Mouse (Mus musculus): ENCODE results near the gene Mark2.
A peak's percentile ranks its signal among the peaks of the same experiment; 100 is the strongest.

Mark2 gene

DNA sequence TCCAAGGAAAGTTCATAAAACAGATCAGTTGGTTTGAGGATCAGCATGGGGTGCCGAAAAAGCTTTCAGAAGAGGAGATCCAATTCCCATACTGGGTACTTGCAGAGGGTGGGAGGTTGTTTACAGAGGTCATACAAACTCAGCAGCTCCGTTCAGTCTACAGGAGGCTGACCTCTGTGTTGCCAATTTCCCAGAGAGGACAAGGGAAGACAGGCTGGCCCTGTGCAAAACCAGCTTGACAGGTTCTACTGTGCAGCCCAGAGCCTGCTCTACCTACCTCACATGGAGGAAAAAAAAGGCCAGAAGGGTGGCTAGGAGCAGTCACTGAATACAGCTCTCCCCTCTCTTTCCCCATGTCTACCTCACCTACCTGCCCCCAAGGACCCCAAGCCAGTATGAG lies 7.6 kb downstream of the Mark2 start:
- no peak for DNase-seq (ENCODE audit: low read depth, low spot score)

DNA sequence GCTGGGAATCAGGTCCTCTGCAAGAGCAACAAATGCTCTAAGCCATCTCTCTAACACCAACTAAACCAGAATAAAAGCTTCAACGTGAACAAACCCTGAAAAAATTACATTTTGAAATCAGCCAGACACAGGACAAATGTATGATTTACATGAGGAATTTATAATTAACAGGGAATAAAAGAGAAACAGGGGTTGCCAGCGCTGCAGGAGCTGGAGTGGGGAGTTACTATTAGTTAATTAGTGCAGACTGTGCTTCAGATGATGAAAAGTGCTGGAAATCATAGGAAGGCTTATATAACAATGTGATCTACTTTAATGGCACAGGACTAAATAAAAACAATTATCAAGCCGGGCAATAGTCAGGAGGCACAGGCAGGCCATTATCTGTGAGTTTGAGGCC lies 20.3 kb downstream of the Mark2 start:
- no peak for DNase-seq (ENCODE audit: low read depth, low spot score)

DNA sequence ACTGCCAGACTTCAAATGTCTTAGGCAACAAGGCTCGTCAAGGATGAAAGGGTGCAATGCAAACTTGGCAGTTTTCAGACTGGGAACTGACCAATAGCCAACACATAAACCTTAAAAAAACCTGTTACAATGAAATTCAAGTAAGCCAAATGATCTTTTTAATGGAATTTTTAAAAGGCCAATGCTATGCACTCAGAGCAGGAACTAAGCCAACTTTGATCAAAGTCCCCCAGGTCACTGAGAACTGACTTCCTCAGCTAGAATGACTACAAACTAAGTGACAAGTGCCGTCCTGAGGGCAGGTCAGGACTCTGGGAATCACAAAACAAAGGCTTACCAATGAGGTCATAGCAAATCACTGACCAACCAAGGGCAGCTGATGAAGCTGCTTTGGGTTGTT lies 21.5 kb downstream of the Mark2 start:
- no peak for DNase-seq (ENCODE audit: low read depth, low spot score)

DNA sequence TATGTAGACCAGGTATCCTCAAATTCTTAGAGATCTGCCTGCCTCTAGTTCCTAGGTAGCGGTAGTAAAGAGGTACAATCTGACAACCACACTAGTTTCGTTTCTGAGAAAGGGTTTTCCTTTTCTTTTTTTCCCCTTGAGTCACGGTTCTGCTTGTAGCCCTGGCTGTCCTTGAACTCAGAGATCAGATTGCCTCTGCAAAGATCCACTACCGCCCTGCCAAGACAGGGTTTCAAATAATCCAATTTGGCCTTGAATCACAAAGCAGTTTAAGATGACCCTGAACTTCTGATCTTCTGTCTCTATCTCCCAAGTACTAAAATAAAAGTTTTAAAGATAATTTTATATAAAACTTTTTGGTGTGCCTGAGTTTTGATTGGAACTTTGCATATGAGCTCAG lies 23.9 kb downstream of the Mark2 start:
- no peak for DNase-seq (ENCODE audit: low read depth, low spot score)

DNA sequence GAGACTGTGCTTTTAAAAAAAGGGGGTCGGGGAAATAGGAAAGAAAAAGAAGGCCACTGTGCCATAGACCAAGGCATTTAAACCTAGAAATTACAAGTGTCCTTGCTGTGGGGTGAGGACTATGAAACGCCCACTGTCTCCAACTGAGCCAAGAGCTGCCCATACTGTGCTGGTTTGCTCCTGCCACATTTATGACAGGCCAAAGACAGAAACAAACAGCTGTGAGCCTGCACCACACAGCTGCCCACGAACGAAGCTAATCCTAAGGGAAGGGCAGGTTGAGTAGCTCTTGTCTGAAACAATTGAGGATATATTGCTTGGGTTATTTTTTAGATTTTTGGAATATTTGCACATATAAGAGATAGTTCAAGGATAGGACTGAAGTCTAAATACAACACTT lies 24.8 kb downstream of the Mark2 start:
- no peak for DNase-seq (ENCODE audit: low read depth, low spot score)

DNA sequence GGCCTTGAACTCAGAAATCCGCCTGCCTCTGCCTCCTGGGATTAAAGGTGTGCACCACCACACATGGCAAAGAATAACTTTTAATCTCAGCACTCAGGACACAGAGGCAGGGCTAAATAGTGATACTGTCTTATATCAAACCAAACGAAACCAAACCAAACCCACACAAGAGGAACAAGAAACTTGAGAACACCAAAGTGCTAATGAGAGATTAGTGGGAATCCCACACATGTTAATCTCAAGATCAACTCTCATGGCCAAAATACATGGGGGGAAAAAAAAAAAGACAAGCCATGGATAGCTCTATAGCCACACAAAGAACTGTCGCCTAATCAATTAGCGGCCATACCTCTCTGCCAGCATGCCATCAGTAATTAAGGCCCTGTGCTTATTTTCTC lies 26.1 kb downstream of the Mark2 start:
- DNase-seq (ENCODE audit: low read depth, low spot score): no peak

DNA sequence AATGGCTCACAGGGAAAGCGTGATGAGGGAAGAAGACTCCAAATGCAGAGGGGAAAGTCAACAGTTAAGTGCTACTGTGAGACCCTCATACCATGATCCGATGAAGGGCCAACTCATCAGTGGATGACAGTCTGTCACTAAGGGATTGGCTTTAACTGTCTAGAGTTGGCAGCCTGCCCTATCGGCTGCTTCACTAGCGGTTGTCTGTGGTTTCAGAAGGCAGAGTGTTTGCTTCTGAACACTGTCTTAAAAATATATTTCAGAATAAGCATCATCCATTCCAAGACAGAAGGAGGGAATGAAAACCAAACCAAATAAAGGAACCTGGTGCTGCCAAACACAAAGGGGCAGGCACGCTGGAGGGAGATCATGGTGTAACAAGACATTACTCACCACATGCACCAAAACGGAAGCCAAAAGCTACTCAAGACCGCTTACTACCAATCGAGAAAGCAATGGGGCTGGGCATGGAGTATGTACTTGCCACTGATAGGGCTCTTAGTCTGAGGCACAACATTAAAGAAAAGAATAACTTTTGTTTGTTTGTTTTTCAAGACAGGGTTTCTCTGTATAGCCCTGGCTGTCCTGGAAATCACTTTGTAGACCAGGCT lies 26.6 kb downstream of the Mark2 start:
- DNase-seq (ENCODE audit: low read depth, low spot score): no peak

DNA sequence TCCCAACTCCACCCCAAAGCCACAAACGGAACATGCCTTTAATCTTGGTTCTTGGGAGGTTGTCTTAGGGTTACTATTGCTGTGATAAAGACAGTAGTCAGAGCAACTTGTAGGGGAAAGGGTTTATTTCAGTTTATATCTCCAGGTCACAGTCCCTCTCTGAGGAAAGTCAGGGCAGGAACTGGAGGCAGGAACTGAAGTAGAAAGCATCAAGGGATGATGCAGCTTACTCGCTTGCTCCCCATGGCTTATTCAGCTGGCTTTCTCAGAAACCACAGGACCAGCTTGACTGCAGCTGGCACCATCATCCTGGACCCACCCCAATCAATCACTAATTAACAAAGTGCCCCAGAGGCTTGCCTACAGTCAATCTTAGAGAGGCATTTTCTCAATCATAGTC lies 28.0 kb downstream of the Mark2 start:
- no peak for DNase-seq (ENCODE audit: low read depth, low spot score)

DNA sequence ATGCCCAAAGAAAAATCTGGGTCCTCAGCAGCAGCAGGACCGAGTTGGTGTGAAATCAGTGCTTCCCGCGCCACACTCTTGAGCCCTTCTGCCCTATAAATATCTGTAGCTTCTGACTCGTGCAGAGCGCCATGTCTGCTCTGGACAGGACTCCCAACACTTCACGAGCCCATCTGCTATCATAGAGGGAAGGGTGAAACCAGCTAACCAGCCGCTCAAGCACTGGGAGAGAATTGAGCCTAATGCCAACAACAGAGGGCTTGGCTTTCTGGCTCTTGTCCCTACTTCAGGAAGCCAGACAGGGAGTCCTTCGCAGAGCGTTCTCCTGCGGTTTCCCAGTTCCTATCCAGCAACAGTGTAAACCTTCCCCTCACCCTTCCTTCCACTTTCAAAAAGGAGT lies 30.4 kb downstream of the Mark2 start:
- no peak for DNase-seq (ENCODE audit: low read depth, low spot score)

DNA sequence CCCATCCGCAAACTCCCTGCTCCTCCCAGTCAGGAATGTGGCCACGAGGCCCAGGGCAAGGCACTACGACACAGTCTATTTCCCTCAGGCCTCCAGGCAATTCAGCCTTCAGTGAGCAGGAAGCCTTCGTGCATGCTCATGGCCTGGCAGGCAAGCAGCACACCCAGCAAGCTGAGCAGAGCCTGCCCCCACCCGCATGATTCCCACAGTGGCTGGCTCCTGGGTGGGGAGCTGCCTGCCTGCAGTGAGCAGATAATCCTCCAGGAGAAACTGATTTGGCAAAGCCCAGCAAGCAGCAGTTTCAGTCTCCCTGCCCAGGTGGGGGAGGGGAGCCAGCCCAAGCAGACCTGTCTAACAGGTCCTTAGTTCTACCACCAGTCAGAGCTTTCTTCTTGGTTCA lies 31.0 kb downstream of the Mark2 start:
- DNase-seq (ENCODE audit: low read depth, low spot score): peak; percentile 40

DNA sequence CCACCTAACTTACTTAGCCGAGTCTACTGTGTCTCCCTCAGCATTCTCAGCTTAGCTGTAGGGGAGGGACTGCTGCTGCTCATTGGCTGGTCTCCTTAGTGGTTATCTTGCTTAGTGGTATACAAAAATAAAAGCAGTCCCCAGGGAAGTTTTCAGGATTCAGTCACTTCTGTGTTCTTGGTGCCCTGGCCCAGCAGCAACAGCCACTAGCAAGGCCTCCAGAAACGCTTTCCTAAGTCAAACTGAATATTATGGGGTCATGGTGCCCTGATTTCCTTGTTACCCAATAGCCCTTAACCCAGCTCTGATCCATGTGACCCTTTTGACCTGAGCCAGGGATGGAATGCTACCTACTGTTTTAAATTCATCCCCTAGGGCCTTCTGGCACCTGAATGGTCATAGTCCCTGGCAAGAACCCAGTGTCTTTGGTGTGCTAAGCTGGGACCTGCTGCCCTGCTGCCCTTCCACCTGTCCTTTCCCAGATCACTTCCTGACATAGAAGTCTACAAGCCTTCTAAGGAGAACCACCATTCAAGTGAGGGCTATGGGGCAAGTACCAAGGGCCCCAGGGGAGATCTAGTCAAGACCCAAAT lies 31.8 kb downstream of the Mark2 start:
- DNase-seq (ENCODE audit: low read depth, low spot score): no peak

DNA sequence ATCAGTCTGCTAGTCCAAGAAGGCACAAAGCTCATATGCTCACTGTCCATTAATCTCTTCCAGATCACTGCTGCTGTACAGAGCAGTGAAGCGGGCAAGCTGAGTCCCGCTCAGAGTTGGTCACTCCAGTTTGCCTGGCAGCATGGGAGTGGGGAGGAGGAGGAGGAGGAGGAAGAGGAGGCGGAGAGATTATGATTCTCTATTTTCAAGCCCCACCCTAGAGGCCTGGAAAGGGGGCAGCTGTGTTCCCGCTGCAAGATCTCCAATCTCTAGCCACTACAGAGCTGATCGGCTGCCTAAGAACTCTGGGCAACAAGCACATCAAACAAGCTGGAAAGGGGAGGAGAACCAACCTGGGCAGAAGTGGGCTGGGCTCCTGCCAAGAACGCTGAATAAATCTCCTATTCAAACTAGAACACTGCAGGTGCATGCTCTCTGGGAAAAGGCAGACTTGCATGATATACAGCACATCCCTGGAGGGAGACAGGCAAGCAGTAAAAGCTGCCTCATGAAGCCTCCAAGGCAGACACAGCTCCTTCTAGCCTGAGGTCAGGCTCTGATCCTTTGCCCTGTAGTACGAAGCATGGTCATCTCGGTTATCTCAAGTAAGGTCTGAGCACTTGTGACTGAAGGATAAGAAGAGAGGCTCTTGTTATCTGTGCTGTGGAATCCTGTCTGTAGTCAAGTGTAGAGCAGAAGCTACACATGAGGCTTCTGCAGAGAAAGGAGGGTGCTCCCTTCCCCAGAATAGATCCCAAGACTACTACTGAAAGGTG lies 33.5 kb downstream of the Mark2 start:
- DNase-seq (ENCODE audit: low read depth, low spot score): no peak

DNA sequence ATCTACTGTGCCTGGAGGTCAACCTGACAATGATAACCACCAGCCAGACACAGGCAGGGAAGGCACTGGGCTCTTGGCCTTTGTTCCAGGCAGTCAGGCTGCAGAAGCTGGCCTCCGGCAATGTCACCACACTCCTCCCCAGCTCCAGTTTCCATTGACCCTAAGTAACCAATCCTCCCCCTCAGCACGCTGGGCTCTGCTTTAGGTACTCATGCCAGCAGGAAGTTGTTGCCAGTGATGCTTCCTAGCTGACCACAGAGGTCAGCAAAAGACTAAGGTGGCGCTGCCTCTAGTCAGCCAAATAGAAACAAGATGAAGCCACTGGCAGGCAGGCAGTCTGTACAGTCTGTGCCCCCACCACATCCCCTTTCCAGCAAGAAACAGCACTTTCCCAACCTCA lies 34.7 kb downstream of the Mark2 start:
- no peak for DNase-seq (ENCODE audit: low read depth, low spot score)

DNA sequence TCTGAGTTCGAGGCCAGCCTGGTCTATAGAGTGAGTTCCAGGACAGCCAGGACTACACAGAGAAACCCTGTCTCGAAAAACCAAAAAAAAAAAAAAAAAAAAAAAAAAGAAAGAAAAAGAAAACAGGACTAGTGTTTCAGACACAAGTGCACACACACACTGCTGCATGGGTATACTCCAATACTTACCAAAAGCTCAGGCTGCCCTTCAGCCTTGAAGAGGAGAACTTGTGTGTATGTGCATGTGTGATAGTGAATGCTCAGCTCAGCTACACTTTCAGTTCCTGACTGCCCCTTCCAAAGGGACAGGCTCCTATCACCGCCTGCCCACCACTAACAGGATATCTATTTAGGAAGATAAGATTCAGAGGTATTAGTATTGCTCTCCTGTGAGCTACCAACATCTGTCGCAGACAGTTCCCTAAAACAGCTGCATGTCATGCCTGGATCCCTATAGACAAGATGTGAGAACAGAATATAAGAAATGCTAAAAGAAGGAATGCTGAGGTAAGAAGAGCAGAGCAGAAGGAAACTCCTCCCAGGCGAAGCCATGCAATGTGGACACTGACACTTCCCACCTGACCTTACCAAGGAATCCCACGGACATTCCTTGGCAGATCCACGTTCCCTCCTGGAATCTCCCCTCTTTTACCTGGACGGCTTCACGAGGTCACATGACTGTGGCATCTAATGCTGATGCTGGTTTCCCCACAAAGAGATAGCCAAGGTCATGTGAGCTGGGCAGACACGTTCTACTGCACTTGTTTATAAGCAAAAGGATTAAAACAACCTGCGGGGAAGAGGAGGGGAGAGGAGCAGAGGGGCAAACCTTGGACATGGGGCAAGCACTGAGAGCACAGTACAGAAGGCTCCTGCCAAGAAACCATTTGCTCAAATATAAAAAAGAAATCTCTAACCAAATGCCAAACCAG lies 36.0 kb downstream of the Mark2 start:
- DNase-seq (ENCODE audit: low read depth, low spot score): no peak

DNA sequence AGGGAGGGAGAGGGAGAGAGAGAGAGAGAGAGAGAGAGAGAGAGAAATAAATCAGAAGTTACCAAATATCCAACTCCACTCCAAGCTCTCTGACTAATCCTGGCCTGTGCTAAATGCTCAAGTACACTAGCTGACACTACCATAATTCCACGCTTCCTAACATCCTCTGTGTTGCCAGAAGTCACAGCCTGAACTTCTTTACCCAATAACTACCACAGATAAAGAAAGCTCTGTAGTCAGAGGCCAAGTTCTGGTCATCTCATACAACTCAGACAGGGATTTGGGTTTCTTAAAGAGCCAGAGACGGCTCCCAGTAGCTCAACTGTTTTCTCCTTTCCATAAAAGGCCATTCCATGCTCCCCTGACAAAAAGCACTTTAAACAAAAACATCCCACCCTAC lies 36.9 kb downstream of the Mark2 start:
- no peak for DNase-seq (ENCODE audit: low read depth, low spot score)

DNA sequence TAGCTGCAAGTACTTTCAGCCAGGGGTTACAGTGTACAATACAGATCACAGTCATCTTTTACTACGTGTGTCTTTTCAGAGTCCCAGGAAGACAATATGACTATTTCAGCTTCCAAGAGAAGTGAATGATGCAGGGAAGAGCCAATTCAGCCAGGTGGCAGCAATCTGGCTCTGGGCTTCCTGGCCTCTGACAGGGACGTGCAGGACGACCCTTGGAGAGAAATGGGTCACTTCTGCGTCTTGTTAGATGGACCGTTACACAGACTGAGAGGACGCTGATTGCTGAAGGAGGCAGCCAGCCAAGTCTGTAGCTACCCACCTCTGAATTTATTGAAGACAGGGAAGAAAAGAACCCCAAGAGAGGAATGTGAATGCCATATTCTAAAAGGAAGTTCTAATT lies 37.9 kb downstream of the Mark2 start:
- no peak for DNase-seq (ENCODE audit: low read depth, low spot score)

DNA sequence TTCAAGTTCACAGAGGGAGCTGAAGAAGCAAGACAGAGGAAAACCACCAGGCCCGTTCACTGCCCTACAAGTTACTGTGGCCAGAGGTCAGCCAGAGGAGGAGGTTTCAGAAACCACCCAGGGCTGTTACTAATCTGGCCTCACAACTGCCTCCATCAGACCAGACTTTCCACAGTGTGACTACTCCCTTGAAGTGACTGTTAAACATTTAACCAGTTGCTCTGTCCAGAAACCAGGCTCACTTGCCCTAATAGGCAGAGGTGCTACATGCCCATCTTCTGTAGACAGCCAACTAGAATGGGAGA lies 39.2 kb downstream of the Mark2 start:
- DNase-seq (ENCODE audit: low read depth, low spot score): no peak

DNA sequence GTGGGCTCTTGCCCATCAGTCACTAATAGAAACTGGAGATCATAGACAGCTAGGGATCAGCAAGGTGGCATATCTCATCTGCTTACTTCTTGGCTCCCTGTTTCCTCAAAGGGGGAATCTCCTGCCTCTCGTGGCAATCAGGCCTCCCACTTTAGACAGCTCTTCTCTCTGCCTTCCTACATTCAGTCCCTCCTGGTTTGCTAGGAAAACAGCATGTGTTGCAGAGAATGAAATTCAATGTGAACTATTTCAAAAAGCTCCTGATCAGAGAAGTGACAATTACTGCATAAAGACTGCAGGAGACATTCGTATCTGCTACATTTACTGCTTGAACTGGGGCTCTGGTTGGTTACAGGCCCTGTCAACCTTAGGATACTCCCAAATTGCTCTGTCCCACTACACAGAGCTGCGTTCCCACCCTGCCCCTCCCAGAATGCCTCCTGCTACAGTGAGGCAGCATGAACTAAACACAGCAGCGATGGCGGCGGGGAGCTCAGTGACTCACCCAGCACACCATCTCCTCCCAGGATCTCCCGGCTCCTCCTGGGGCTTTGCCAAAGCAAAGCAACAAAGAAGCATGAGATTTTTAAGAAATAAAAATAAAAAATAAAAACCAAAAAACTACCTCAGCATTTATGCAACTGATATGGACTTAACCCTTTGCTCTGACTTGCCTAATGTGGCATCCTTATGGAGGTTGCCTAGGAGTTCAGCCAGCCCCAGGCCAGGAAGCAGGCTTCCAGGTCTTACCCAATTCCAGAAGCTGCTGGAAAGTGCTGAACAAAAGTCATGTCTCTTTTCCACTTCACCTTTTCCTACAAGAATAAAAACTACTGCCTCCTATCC lies 39.8 kb downstream of the Mark2 start:
- no peak for DNase-seq (ENCODE audit: low read depth, low spot score)

DNA sequence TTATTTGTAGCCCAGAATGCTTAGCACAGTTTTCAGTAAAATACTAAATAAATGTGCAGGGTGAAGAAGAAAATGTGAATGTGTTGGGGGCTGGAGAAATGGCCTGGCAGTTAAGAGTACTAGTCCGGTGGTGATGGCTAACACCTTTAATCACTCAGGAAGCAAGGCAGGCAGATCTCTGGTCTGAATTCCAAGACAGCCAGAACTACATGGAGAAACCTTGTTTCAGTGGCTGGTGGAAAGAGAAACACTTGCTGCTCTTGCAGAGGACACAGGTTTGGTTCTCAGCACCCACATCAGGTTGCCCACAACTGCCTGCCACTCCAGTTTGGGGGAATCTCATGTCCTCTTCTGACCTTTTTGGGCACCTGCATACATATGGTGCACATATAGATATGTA lies 41.6 kb downstream of the Mark2 start:
- no peak for DNase-seq (ENCODE audit: low read depth, low spot score)

DNA sequence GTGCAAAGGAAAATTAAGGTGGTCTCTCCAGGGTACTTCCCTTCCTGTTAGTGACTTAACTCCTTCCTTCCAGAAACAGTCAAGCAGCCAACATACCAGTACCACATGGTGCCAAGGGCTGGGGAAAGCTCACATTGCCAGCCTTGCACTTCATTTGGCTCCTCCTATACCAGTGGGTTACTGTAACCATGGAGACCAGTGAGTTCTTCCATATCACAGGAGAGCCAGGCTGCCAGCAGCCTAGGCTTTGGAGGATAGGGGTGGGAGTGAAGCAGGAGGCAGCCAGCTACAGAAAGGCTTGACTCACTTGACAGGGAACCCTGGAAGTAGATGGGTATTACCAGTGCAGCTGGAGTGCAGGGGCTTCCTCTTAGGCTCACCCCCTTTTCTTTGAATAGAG lies 42.6 kb downstream of the Mark2 start:
- no peak for DNase-seq (ENCODE audit: low read depth, low spot score)

DNA sequence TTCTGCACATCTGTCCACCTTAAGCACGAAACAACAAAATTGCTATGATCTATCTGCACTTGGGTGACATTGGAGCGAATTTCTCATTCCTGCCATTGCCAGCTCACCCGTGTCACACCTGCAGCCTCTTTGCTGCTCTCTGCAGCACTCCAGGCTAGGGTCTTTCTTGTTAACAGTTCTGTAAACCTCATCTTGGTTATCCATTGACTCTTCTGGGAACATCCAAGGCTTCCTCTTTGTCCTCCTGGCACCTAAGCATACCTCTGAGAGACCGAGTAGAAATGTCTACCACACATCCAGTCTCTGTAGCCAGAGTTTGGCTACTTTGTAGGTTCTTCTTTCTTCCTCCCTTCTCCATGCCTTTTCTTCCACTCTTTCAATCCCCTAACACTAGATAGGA lies 45.7 kb downstream of the Mark2 start:
- DNase-seq (ENCODE audit: low read depth, low spot score): no peak

Measured in forelimb bud, embryonic 11.5 days (tissue).